Mouse (Mus musculus) brain, adult 10 weeks (tissue): ENCODE data around the gene Gm3159. TPM values are rescaled to one million over a fixed set of nuclear protein-coding genes. Genes with fewer than 3 reads are reported as not detected.

ENCODE experiments used
- polyA plus RNA-seq: library from polyadenylated mRNA; stranded (reverse); fragments of 350-450 nt; fragmentation: Illumina TruSeq; extraction: RNeasy Lipid Tissue Mini Kit (QIAGEN cat#74804); gene quantifications from one replicate; pipeline ENCODE4 v1.2.3, GENCODE M21; 2015; ENCODE audit warnings: low read depth, low replicate concordance

The Gm3159 gene
- polyA plus RNA-seq: not detected

GRCm38 (mm10) chr14:4397226-4397625, at the start of gene Gm3159:
Gene Gm3159, plus strand, starts transcription at chr14:4397526.

GRCm38 (mm10) chr14:4414965-4415835, 17.9 kb downstream of the Gm3159 start, which contains the start of gene Gm3164:
Gene Gm3164, plus strand, starts transcription at chr14:4415448.

GRCm38 (mm10) chr14:4430692-4431091, 33.4 kb downstream of the Gm3159 start, which contains the start of gene Gm3173:
Gene Gm3173, plus strand, starts transcription at chr14:4430992.

Other genes with a start within 250 kb of the Gm3159 start
- not detected for gene Gm3127, start 232.5 kb upstream of the Gm3159 start, polyA plus RNA-seq
- gene Gm2974, start 214.9 kb upstream of the Gm3159 start, polyA plus RNA-seq: 1.7 TPM
- gene Gm3138, start 147.9 kb upstream of the Gm3159 start, polyA plus RNA-seq: not detected
- gene Gm3149, start 80.2 kb upstream of the Gm3159 start, polyA plus RNA-seq: not detected
- gene 2610042L04Rik, start 62.8 kb upstream of the Gm3159 start, polyA plus RNA-seq: 1.2 TPM
- 0.46 TPM for gene Gm3164, start 17.9 kb downstream of the Gm3159 start, polyA plus RNA-seq
- gene Gm3173, start 33.5 kb downstream of the Gm3159 start, polyA plus RNA-seq: not detected
- not detected for gene Gm3182, start 84.2 kb downstream of the Gm3159 start, polyA plus RNA-seq
- gene Gm3047, start 157.9 kb downstream of the Gm3159 start, polyA plus RNA-seq: not detected
- gene Gm8159, start 234.8 kb downstream of the Gm3159 start, polyA plus RNA-seq: not detected